Mouse (Mus musculus) naive thymus-derived CD4-positive, alpha-beta T cell, adult 2 months (primary cell): ENCODE data around the gene Rasd1.
A peak's percentile ranks its signal among the peaks of the same experiment; 100 is the strongest.

Experiments
- DNase-seq: peaks from one replicate; pipeline ENCODE4 v3.0.0-alpha.2; 2011; ENCODE audit warnings: low read depth

The Rasd1 gene

GRCm38 (mm10) chr11:59964818-59965217 lies at the start of gene Rasd1:
TSS of gene Rasd1 (minus strand) at chr11:59964944.
- peak; percentile 65 for DNase-seq

DNA sequence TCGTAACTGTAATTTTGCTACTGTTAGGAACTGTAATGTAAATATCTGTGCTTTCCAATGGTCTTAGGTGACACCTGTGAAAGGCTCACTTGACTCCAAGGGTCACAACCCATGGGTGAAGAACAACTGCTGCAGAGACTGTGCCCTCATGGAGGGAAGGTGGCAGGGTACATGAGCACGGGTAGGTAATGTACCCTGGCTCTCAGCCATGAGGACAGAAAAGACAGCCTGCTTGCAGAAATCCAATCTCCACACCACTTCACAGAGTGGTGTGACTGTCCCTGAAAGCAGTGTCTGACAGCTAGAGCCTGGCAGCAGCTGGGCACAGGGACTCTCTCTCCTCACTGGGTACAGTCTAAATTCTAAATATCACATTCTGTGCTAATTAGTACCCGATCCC lies 46.8 kb upstream of the Rasd1 start:
- no peak for DNase-seq

DNA sequence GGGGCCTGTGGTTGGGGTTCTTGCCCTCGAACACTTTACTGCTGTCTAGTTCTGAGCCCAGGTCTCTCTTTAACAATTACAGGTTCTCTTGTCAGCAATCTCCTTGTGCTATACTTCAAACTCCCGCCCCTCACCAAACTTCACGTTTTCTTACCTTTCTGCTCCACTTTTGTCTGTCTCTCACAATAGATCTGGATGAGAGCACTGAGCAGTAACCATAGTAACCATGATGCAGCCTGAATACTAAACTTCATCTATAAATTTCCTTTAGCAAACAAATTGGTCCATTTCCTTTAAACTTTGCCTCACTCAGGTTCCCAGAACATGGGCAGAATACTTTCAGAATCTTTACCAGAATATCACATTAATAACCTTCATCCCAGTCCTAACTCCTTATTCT lies 44.7 kb upstream of the Rasd1 start:
- no peak for DNase-seq

DNA sequence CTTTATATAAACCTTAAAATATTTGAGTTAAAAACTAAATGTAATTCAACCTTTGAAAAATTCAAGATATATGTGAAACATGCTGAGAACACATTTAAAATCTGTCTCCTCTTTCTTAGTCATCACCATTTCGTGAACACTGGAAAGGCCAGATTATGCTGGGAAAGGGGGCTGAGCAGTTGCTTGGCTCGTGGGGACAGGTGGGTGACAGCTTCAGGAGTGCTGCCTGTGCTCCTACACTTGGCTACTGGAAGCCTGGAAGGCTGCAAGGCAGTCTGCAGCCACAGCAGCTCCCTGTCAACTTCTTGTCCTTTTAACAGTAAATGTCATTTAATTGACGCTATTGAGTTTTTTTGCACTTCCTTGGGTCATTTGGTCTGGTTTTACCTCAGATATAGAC lies 41.1 kb upstream of the Rasd1 start:
- no peak for DNase-seq

DNA sequence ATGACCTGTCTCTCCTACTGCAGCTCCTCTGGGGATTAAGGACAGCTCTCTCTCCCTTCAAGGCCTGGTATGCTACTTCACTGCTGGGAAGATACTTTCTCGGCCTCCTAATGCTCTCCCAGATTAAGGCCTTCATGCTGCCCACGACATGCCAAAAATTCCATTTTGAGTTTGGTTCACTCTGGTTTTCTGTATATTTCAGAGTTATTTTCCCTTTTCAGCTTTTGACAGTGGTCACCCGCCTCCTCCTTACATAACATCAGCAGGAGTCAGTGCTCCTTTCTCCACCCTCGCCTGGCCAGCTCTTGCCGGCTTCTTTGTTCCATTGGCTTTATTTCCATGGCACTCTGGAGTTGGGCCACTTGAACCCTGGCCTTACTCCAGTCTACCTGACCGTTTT lies 40.0 kb upstream of the Rasd1 start:
- DNase-seq, result no peak

DNA sequence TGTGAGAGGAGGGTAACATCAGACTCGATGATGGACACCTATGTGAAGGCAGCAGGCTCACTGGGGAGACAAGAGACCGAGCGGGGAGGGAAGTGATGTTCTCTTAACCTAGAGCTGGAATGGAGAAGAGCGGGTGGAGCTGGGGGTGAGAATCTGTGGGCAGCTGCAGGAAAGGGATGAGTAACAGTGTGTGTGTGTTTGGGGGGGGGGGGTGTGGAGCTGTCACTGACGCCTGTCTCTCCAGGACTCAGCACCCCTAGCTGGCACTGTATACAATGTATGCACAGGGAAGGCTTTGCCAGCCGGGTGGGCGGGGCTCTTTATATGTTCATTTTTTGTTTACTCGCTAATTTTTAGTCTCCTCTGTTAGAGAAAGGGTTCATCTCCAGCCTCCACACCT lies 39.1 kb upstream of the Rasd1 start:
- no peak for DNase-seq

- DNase-seq, result no peak
These were observed 36.7 kb upstream of the Rasd1 start for GRCm38 (mm10) chr11:60001231-60001980.

- DNase-seq, result no peak
These were observed 29.6 kb upstream of the Rasd1 start for GRCm38 (mm10) chr11:59994318-59994717.

DNA sequence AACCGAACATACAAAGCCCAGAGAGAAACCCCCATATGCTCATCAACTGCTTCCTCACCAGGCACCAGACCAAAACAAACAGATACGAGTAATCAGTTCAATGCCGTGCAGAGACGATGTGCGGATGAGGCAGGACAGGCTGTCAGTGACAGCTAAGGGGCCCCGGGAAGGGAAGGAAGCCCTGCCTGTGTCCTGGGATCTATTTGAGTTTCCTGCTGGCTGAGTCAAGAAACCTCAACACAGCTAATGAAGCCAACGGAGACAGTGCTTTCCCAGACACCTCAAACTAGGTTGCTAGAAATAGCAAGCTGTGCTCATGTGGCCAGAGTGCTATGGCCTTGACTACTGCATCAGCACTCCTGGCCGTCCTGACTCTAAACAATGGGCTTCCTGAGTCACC lies 26.6 kb upstream of the Rasd1 start:
- DNase-seq, result no peak

DNA sequence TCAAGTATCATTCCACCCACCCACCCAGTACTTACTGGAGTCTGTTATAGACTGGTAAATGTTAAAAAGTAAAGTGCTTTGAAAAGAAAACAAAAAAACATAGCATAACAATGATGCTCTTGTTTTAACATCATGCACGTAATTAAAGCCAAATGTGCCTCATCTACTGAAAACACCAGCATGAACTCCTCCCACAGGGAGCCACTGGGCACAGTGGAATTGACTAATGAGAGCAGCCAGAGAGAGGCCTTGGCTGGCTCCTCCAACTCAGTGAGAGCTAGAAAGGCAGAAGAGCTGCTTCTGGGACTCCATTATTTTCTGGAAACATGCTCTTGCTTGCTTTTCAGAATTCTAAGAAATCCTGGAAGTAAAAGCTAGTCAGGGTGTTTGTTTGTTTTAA lies 24.7 kb upstream of the Rasd1 start:
- no peak for DNase-seq

DNA sequence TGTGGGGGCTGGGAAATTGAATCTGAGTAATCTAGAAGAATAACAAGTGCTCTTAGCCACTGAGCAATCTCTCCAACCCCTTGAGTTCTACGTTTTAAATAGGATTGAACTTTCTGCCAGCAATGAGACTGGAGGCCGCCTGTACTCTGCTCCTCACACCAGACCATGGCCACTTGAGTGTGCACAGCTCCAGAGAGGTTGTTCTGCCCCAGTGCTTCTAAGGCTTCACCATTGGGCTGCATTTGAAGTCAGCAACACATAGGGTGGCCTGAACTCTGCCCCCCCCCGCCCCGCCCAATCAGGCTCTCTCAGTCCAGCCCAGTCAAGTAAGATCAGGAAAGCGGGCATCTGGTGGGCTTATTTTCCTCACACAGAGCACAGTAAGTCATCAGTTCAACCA lies 13.1 kb upstream of the Rasd1 start:
- DNase-seq, result no peak

GRCm38 (mm10) chr11:59975241-59975640 lies 10.5 kb upstream of the Rasd1 start:
- no peak for DNase-seq

DNA sequence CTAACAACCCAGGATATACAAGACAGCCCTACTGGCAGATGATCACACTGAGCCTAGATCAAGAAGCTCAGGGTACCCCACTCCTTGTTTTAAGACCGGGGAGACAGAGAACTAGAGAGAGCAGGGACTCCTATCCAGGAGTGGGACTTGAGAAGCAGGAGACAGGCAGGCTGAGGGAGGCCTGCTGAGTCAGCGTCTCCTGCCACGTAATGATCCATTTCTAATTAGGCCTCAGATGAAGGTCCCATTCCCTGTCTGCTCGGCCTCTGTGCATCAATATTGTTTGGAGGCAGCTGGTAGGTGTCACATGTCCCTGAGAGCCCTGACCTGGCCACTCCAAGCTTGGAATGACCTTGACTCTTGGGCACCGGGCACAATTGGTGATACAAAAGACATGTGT lies 8.6 kb upstream of the Rasd1 start:
- DNase-seq, result no peak

DNA sequence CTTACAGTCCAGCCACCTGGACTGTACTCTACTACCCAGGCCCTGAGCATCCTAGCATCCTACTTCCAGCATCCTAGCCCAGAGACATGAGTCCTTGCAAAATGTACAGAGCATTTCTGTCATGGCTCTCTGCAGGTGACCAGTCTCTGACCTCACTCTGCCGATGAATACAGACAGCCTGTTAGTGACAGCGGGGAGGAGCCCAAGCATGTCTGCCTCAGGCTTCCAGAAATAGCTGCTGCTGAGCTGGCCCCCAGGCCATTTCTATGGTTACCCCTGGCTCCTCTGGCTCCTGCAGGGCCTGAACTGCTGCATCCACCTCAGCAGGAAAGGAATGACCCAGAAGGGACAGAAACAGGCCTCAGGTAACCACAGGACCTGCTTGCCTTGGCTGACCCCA lies 6.9 kb upstream of the Rasd1 start:
- DNase-seq, result no peak

GRCm38 (mm10) chr11:59970780-59971179 lies 6.0 kb upstream of the Rasd1 start:
- DNase-seq, result no peak

GRCm38 (mm10) chr11:59967765-59968164 lies 3.0 kb upstream of the Rasd1 start:
- no peak for DNase-seq

GRCm38 (mm10) chr11:59966102-59966483 lies 1.3 kb upstream of the Rasd1 start:
- DNase-seq, result no peak

DNA sequence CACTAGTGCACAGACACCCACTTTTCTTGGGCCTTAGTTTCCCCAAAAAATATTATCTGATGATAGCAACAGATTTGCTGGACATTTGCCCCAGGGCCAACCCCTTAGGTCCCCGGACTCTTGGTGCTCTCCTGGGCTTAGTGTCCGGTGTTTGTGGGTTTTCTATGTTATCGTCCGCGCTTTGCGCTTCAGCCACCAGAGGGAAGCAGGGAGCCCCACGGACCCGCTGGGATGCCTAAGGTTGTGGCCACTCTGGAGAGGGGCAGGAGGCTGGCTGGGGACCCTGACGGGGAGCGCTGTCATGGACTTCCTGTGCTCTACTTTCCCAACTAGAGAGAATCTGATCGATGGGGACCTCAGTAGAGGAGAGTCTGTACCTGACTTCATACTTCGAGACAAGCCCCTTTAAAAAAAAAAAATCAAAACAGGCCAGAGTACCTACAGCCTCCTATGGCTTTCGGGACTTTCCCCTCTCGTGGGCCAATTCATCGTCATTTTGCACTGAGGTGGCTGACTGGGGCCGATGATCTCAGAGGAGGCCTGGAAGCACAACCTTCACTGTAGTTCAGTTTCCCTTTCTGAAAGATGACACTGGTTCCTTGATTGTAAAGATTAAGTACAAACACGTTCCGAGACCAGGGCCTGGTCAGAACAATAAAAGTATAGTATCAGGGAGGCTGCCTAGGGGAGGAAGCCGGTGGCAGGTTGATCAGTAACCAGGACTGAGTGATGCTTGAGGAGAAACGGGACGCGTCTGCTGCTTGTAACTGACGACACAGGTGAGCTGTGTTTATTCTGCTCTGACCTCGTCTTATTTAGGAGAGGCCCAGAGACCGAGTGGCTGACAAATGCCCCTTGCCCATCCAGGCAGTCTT lies 720 bp upstream of the Rasd1 start:
- DNase-seq, result peak; percentile 73

DNA sequence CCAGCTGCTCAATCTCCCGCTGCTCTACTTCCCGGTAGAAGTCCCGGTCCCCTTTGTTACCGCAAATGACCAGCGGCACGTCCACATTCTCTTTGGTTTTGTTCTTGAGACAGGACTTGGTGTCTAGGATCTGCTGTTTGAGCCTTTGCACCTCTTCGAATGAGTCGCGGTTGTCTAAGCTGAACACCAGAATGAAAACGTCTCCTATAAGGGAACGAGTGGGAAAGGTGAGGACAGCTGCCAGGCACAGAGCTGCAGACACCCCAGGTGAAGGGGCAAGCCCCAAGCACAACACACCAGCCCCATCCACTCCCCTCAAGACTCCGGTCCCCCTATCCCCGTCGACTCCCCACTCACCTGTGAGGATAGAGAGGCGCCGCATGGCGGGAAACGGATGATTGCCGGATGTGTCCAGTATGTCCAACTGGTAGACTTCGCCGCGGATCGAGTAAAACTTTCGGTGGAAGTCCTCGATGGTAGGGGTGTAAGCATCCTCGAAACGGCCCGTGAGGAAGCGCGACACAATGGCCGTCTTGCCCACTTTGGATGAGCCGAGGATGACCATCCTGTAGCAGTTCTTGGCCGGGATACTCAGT lies 483 bp downstream of the Rasd1 start:
- DNase-seq, result peak; percentile 46

DNA sequence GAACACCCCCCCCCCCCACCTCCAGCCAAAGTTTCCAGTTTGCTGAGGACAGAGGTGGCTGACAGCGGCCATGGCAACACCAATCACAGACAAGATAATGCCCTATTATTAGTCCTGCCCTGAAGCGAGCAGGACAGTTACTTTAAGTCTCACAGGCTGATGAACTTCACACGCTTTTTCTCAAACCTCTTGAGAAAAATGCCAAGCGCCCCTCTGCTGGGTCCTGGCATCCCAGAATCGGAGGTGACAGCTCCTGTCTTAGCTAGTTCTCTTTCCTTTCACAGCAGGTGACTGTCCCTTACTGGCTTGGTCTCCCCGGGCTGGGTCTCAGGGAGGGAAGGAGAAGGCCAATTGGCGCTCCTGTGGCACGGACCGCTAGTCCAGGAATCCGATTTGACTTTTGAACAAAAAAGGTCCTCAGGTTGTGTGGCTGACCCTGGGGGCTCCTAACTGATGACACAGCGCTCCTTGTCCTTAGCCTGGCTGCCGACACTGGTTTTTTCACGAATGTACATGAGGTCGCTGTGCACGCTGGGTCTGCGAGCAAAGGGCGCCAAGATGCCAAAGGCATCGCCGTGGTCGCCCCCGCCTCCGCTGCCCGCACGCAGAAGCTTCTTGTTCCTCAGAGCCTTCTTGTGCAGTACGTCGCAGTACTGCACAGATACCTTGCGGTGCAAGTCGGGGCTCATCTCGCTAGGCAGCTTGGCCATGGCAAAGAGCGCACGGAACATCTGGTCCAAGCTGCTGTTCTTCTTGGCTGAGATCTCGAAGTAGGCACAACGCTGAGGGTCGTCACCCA lies 1.2 kb downstream of the Rasd1 start:
- DNase-seq, result peak; percentile 45

DNA sequence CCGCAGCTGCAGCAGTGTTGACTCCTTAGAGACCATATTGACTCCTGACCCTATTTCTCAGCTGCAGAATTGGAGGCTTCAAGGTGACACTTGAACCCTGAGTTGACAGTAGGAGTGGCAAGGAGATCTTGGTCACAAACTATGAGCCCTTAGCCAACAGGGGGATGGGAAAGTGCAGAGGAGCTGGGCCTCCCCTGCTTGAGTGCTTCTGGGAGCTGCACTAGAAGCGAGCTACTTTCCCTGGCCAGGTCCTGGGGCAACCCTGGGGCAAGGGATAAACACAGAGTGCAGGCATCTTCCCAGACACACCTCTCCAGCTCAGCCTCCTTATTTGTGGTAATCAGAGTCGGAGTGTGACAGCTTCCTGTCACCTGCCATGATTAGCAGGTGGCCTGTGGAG lies 2.2 kb downstream of the Rasd1 start:
- no peak for DNase-seq

DNA sequence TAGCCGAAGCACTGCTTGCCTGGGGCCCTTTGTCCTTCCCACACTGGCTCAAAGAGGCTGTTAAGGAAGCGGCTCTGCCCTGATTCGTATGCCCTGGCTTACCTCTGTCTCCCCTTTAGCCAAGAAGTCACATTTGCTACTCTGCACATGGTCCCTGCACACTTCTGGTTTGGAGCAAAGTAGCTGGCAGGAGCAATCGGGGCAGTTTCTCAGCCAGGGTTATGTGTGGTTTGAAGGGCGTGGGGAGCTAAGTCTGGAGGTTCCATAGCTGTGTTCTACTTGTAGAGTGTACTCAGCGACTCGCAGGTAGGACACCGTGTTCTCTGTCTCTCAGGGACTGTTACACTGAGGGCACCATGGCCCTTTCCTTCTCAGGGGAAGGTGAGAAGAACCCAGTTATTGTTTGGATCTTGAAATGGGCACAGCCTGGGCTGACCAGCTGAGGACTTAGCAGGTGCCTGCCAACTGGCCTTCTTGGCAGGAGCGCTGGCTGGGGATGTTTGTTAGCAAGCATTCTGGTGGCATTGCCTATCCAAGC lies 3.3 kb downstream of the Rasd1 start:
- DNase-seq, result no peak
